Mouse (Mus musculus) liver, embryonic 11.5 days (tissue): Measurements from ENCODE around the gene Macc1. TPM values are rescaled to one million over a fixed set of nuclear protein-coding genes. Genes with fewer than 3 reads are reported as not detected.

ENCODE experiments used
- ATAC-seq: fragments of 200-750 bp; cut with Nextera tagmentation; replicated peaks from 2 replicates; pipeline ENCODE4 v1.8.0; 2017; ENCODE audit warnings: moderate number of reproducible peaks, mild to moderate bottlenecking, moderate TSS enrichment, moderate library complexity; ENCODE audit not compliant: low FRiP score
- DNase-seq: peaks from one replicate; pipeline ENCODE4 v3.0.0-alpha.2; 2017; ENCODE audit warnings: low spot score
- H3K27ac ChIP-seq: fragments of 300-500 bp; sonication (generic); 2 replicates; pipeline ENCODE4 v1.5.1; 2014; ENCODE audit warnings: mild to moderate bottlenecking, low read depth, low read length, control low read depth
- H3K27me3 ChIP-seq: fragments of 300-500 bp; sonication (generic); replicated peaks from 2 replicates; pipeline ENCODE4 v1.6.1; 2014; ENCODE audit warnings: low read length, mixed read lengths; ENCODE audit not compliant: control insufficient read depth, insufficient read depth
- H3K36me3 ChIP-seq: fragments of 300-500 bp; sonication (generic); 2 replicates; pipeline ENCODE4 v1.6.1; 2014; ENCODE audit warnings: mild to moderate bottlenecking, low read length, moderate library complexity, mixed read lengths; ENCODE audit not compliant: control insufficient read depth, insufficient read depth
- H3K4me1 ChIP-seq: fragments of 300-500 bp; sonication (generic); replicated peaks from 2 replicates; pipeline ENCODE4 v1.6.1; 2014; ENCODE audit warnings: low read length, mixed read lengths; ENCODE audit not compliant: control insufficient read depth, insufficient read depth
- H3K4me2 ChIP-seq: fragments of 300-500 bp; sonication (generic); 2 replicates; pipeline ENCODE4 v1.6.1; 2014; ENCODE audit warnings: mild to moderate bottlenecking, control low read depth, moderate library complexity
- H3K4me3 ChIP-seq: fragments of 300-500 bp; sonication (generic); 2 replicates; pipeline ENCODE4 v1.5.1; 2014; ENCODE audit warnings: low read depth, low read length, control low read depth
- H3K9ac ChIP-seq: fragments of 300-500 bp; sonication (generic); 2 replicates; pipeline ENCODE4 v1.6.1; 2014; ENCODE audit warnings: low read depth, low read length, control low read depth
- H3K9me3 ChIP-seq: fragments of 300-500 bp; sonication (generic); 2 replicates; pipeline ENCODE4 v1.6.1; 2016; ENCODE audit warnings: low read length, inconsistent platforms, mixed read lengths; ENCODE audit not compliant: control insufficient read depth
- WGBS: fragments of 180-500 bp; shearing (Covaris S2); extraction: QIAGEN DNeasy Blood & Tissue Kit; methylation state at CpG from one replicate; pipeline ENCODE4 v1.1.7; 2014; 5-methylcytosine and 5-hydroxymethylcytosine counted together
- polyA plus RNA-seq: library from polyadenylated mRNA; unstranded; fragments of >200 nt; fragmentation: Nextera tagmentation; extraction: Ambion mirVana; gene quantifications from 2 replicates; pipeline ENCODE4 v1.2.1, GENCODE M21; 2014

Gene Macc1
- 0.06 and 0.10 TPM in 2 replicates for polyA plus RNA-seq

- ATAC-seq (no peak), DNase-seq (no peak)
- H3K4me1 ChIP-seq, result no peaks in the 10 kb centered on the region
- H3K9ac ChIP-seq, result no peak within 1 kb of the TSS
- no peaks in the 10 kb centered on the region for H3K9me3 ChIP-seq
- H3K4me2 ChIP-seq, result no peak within 1 kb of the TSS
- H3K4me3 ChIP-seq, result no peak within 1 kb of the TSS
- no peak within 1 kb of the TSS for H3K27ac ChIP-seq
- no peaks in the 10 kb centered on the region for H3K36me3 ChIP-seq
- H3K27me3 ChIP-seq, result no peaks in the 10 kb centered on the region
Measured at GRCm38 (mm10) chr12:119313970-119314369, at the start of gene Macc1. TSS of gene Macc1 (plus strand) at chr12:119314270.

GRCm38 (mm10) chr12:119264506-119264905, 49.6 kb upstream of the Macc1 start:
- H3K4me3 ChIP-seq, result no peak overlapping the region
- no peak overlapping the region for H3K4me2 ChIP-seq
- no peak overlapping the region for H3K27ac ChIP-seq
- H3K9ac ChIP-seq, result no peak overlapping the region
- DNase-seq (no peak), ATAC-seq (no peak)
- H3K4me1 ChIP-seq, result no peaks in the 10 kb centered on the region
- 83% methylated on average over 3 of the region's 3 CpGs for WGBS
- no peaks in the 10 kb centered on the region for H3K27me3 ChIP-seq
- no peaks in the 10 kb centered on the region for H3K36me3 ChIP-seq
- no peaks in the 10 kb centered on the region for H3K9me3 ChIP-seq

- H3K4me1 ChIP-seq, result no peaks in the 10 kb centered on the region
- H3K27ac ChIP-seq, result no peak overlapping the region
- WGBS, result 53% methylated on average over 1 of the region's 1 CpGs
- H3K4me3 ChIP-seq, result no peak overlapping the region
- no peak overlapping the region for H3K9ac ChIP-seq
- ATAC-seq, result no peak
- H3K36me3 ChIP-seq, result no peaks in the 10 kb centered on the region
- no peak for DNase-seq
- no peaks in the 10 kb centered on the region for H3K9me3 ChIP-seq
- no peak overlapping the region for H3K4me2 ChIP-seq
- no peaks in the 10 kb centered on the region for H3K27me3 ChIP-seq
Measured at GRCm38 (mm10) chr12:119268723-119269122, 45.3 kb upstream of the Macc1 start.

- no peak overlapping the region for H3K4me3 ChIP-seq
- no peaks in the 10 kb centered on the region for H3K36me3 ChIP-seq
- H3K4me1 ChIP-seq, result no peaks in the 10 kb centered on the region
- H3K9ac ChIP-seq, result no peak overlapping the region
- no peaks in the 10 kb centered on the region for H3K27me3 ChIP-seq
- H3K9me3 ChIP-seq, result no peaks in the 10 kb centered on the region
- no peak overlapping the region for H3K4me2 ChIP-seq
- ATAC-seq (no peak), DNase-seq (no peak)
- WGBS, result 73% methylated on average over 2 of the region's 2 CpGs
- H3K27ac ChIP-seq, result no peak overlapping the region
Measured at GRCm38 (mm10) chr12:119270036-119270435, 44.0 kb upstream of the Macc1 start.

GRCm38 (mm10) chr12:119271964-119272363, 42.1 kb upstream of the Macc1 start:
- WGBS, result 82% methylated on average over 1 of the region's 1 CpGs
- Histone ChIP-seq H3K36me3 (no peaks in the 10 kb centered on the region), H3K4me3 (no peak overlapping the region), H3K9ac (no peak overlapping the region), H3K9me3 (no peaks in the 10 kb centered on the region), H3K4me1 (no peaks in the 10 kb centered on the region), H3K4me2 (no peak overlapping the region), H3K27me3 (no peaks in the 10 kb centered on the region), H3K27ac (no peak overlapping the region)
- ATAC-seq, result no peak
- no peak for DNase-seq

- 6% methylated on average over 1 of the region's 1 CpGs for WGBS
- DNase-seq, result no peak
Measured at GRCm38 (mm10) chr12:119273605-119274004, 40.5 kb upstream of the Macc1 start.

GRCm38 (mm10) chr12:119276282-119276681, 37.8 kb upstream of the Macc1 start:
- WGBS, result 70% methylated on average over 1 of the region's 1 CpGs
- Histone ChIP-seq H3K4me3 (no peak overlapping the region), H3K4me1 (no peaks in the 10 kb centered on the region), H3K36me3 (no peaks in the 10 kb centered on the region), H3K27me3 (no peaks in the 10 kb centered on the region), H3K4me2 (no peak overlapping the region), H3K9me3 (no peaks in the 10 kb centered on the region), H3K27ac (no peak overlapping the region), H3K9ac (no peak overlapping the region)
- ATAC-seq (no peak), DNase-seq (no peak)

More at GRCm38 (mm10) chr12:119273605-119274004, 40.5 kb upstream of the Macc1 start:
- Histone ChIP-seq H3K9ac (no peak overlapping the region), H3K27ac (no peak overlapping the region), H3K4me1 (no peaks in the 10 kb centered on the region), H3K9me3 (no peaks in the 10 kb centered on the region), H3K27me3 (no peaks in the 10 kb centered on the region), H3K4me3 (no peak overlapping the region), H3K4me2 (no peak overlapping the region), H3K36me3 (no peaks in the 10 kb centered on the region)
- no peak for ATAC-seq

- no peak for ATAC-seq
- Histone ChIP-seq H3K27me3 (no peaks in the 10 kb centered on the region), H3K4me3 (no peak overlapping the region), H3K4me2 (no peak overlapping the region), H3K27ac (no peak overlapping the region), H3K9me3 (no peaks in the 10 kb centered on the region), H3K4me1 (no peaks in the 10 kb centered on the region), H3K36me3 (no peaks in the 10 kb centered on the region), H3K9ac (no peak overlapping the region)
- 90% methylated on average over 5 of the region's 6 CpGs for WGBS
- DNase-seq, result no peak
Measured at GRCm38 (mm10) chr12:119291618-119292017, 22.5 kb upstream of the Macc1 start.

GRCm38 (mm10) chr12:119303618-119304017, 10.5 kb upstream of the Macc1 start:
- Histone ChIP-seq H3K36me3 (no peaks in the 10 kb centered on the region), H3K27me3 (no peaks in the 10 kb centered on the region), H3K4me3 (no peak overlapping the region), H3K4me1 (no peaks in the 10 kb centered on the region), H3K9me3 (no peaks in the 10 kb centered on the region), H3K27ac (no peak overlapping the region), H3K4me2 (no peak overlapping the region), H3K9ac (no peak overlapping the region)
- ATAC-seq, result no peak; the same call in 1 of the 2 replicates
- no peak for DNase-seq
